Comparison of ENCODE assay signal across 8 mouse cellular contexts in the genomic region with DNA sequence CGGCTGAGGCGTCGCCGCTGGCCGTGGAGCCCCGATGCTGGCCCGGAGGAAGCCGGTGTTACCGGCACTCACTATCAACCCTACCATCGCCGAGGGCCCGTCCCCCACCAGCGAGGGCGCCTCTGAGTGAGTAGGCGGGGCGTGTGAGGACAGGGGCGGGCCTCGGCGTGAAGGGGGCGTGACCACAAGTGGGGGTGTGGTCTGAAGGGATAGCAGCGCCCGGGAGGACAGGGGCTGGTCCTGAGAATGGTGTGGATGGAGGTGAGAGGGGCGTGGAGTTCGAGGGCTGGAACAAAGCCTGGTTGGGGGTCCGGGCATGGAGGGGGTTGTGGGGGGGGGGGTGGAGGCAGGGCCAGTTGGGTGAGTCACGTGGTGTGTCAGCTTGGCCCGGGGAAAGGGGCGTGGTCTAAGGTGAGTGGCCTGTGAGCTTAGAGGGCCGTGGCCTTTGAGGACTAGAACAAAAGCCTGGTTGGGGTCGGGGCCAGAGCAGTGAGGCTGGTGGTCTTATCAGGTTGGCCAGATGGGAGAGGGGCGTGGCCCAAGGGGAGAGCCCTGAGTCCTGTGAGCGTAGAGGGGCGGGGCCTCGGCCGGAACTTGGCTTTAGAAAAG. TPM values are rescaled to one million over a fixed set of nuclear protein-coding genes. Genes with fewer than 3 reads are reported as not detected.
DNase-seq lines count a peak whose midpoint lies in the region; ATAC-seq lines count a peak whose summit lies in the region.

No protein-coding gene starts in this region.

- peak; percentile 99 for DNase-seq in ZHBTc4 (ENCODE audit: low read depth, low spot score)
- peak; percentile 83 to 86 for DNase-seq in gastrocnemius, adult 8-10 months (ENCODE audit: low spot score in 2 of 2)
- peak; percentile 66 for DNase-seq in hindlimb bud, embryonic 11.5 days (ENCODE audit: extremely low spot score, low read depth, low spot score)
- peak; percentile 75 to 90 for DNase-seq in left cerebral cortex, postnatal 10 days (ENCODE audit: extremely low spot score in 1 of 2, low spot score in 2 of 2)
- peak; percentile 84 for DNase-seq in right cerebral cortex, postnatal 14 days
- DNase-seq in urinary bladder, postnatal 36 days (ENCODE audit: low spot score in 2 of 2): peak; percentile 83 to 87

- intact Hi-C loops in left cerebral cortex, postnatal 10 days (cut with DNase I): no loop called here

- peak; percentile 78 for ATAC-seq in common myeloid progenitor, adult 5-6 weeks (replicated peaks; ENCODE audit: low read depth, poor library complexity, severe bottlenecking)
- ATAC-seq in megakaryocyte-erythroid progenitor cell, adult 5-6 weeks (replicated peaks; ENCODE audit: low FRiP score, low TSS enrichment, poor library complexity, severe bottlenecking): peak; percentile 73

RNA-seq across cellular contexts. Expression of a gene that starts 0.5 kb away (rescaled TPM):
- 56.2 and 61.8 TPM in 2 replicates for total RNA-seq in common myeloid progenitor, adult 5-6 weeks (2017)
- total RNA-seq in gastrocnemius, adult 8-10 months (2022): 100 to 1,000 TPM; 197 to 233 (median 208) TPM
- 100 to 1,000 TPM; 127 to 130 TPM for total RNA-seq in left cerebral cortex, postnatal 10 days (2021)
- 111 and 122 TPM in 2 replicates for total RNA-seq in megakaryocyte-erythroid progenitor cell, adult 5-6 weeks (2014; fragmentation: Nextera tagmentation)
- 38.7 and 50.2 TPM in 2 replicates for total RNA-seq in megakaryocyte-erythroid progenitor cell, adult 5-6 weeks (2017)

RNA-seq across cellular contexts. Expression of a gene that starts 7.5 kb away (rescaled TPM):
- 0.18 and 0.58 TPM in 2 replicates for total RNA-seq in common myeloid progenitor, adult 5-6 weeks (2017)
- total RNA-seq in gastrocnemius, adult 8-10 months (2022): under 1 TPM in 1 of 4 experiments, not detected in 3; 0.44 TPM
- under 1 TPM; 0.28 to 0.30 TPM for total RNA-seq in left cerebral cortex, postnatal 10 days (2021)
- not detected in 2 replicates for total RNA-seq in megakaryocyte-erythroid progenitor cell, adult 5-6 weeks (2014; fragmentation: Nextera tagmentation)
- total RNA-seq in megakaryocyte-erythroid progenitor cell, adult 5-6 weeks (2017): not detected in 2 replicates

RNA-seq across cellular contexts. Expression of a gene that starts 28.8 kb away (rescaled TPM):
- total RNA-seq in common myeloid progenitor, adult 5-6 weeks (2017): 13.1 and 14.5 TPM in 2 replicates
- 10 to 100 TPM; 24.8 to 28.9 (median 25.5) TPM for total RNA-seq in gastrocnemius, adult 8-10 months (2022)
- 10 to 100 TPM; 38.7 to 42.6 TPM for total RNA-seq in left cerebral cortex, postnatal 10 days (2021)
- 33.4 and 34.4 TPM in 2 replicates for total RNA-seq in megakaryocyte-erythroid progenitor cell, adult 5-6 weeks (2014; fragmentation: Nextera tagmentation)
- total RNA-seq in megakaryocyte-erythroid progenitor cell, adult 5-6 weeks (2017): 8.5 and 15.9 TPM in 2 replicates

RNA-seq across cellular contexts. Expression of a gene that starts 36.4 kb away (rescaled TPM):
- 18.6 and 25.9 TPM in 2 replicates for total RNA-seq in common myeloid progenitor, adult 5-6 weeks (2017)
- 10 to 100 TPM; 21.7 to 24.1 (median 22.9) TPM for total RNA-seq in gastrocnemius, adult 8-10 months (2022)
- 10 to 100 TPM; 53.8 to 54.9 TPM for total RNA-seq in left cerebral cortex, postnatal 10 days (2021)
- total RNA-seq in megakaryocyte-erythroid progenitor cell, adult 5-6 weeks (2014; fragmentation: Nextera tagmentation): 40.7 and 52.0 TPM in 2 replicates
- 46.0 and 58.3 TPM in 2 replicates for total RNA-seq in megakaryocyte-erythroid progenitor cell, adult 5-6 weeks (2017)

RNA-seq across cellular contexts. Expression of a gene that starts 46.2 kb away (rescaled TPM):
- total RNA-seq in common myeloid progenitor, adult 5-6 weeks (2017): 41.4 and 43.1 TPM in 2 replicates
- total RNA-seq in gastrocnemius, adult 8-10 months (2022): 100 to 1,000 TPM in 3 of 4 experiments, 10 to 100 TPM in 1; 99.1 to 108 (median 105) TPM
- total RNA-seq in left cerebral cortex, postnatal 10 days (2021): 100 to 1,000 TPM; 187 to 196 TPM
- total RNA-seq in megakaryocyte-erythroid progenitor cell, adult 5-6 weeks (2014; fragmentation: Nextera tagmentation): 59.4 and 61.4 TPM in 2 replicates
- total RNA-seq in megakaryocyte-erythroid progenitor cell, adult 5-6 weeks (2017): 34.2 and 41.6 TPM in 2 replicates

Comparison
In these comparisons a context has a peak if more than half of its experiments do, and no peak if none do; other contexts are left out.
1. Peak in every context shown above with its lines: DNase-seq and ATAC-seq.